Mouse (Mus musculus) olfactory bulb, adult 2 months (tissue): Measurements from ENCODE around the gene Fam205a4.
"Not testable (repeated sequence)": the region's sequence is repeated elsewhere in the genome, so short reads cannot be mapped to it uniquely, and the experiment has no call there.

Source experiments
- CTCF ChIP-seq: fragments of 200-500 bp; IDR thresholded peaks from 2 replicates; pipeline ENCODE4 v1.5.1; 2012; ENCODE audit warnings: low read depth, mild to moderate bottlenecking, low read length, moderate library complexity; ENCODE audit not compliant: insufficient read depth
- POLR2A ChIP-seq: fragments of 200-500 bp; IDR thresholded peaks from 2 replicates; pipeline ENCODE4 v1.6.1; 2012; ENCODE audit warnings: mild to moderate bottlenecking, low read depth, low read length, moderate library complexity; ENCODE audit not compliant: insufficient read depth

GRCm38 (mm10) chr4:41965758-41966157 is at the start of gene Fam205a4:
- not testable (repeated sequence) for TF ChIP-seq CTCF, POLR2A
